Mouse (Mus musculus) liver, embryonic 13.5 days (tissue): ENCODE data around the gene Clstn1. TPM values are rescaled to one million over a fixed set of nuclear protein-coding genes. Genes with fewer than 3 reads are reported as not detected.

Experiments
- ATAC-seq: fragments of 200-750 bp; cut with Nextera tagmentation; 2 replicates; pipeline ENCODE4 v1.8.0; 2017; ENCODE audit warnings: low read depth, mild to moderate bottlenecking, moderate number of reproducible peaks, moderate library complexity
- DNase-seq: peaks from one replicate; pipeline ENCODE4 v3.0.0; 2022
- H3K27ac ChIP-seq: fragments of 300-500 bp; sonication (generic); 2 replicates; pipeline ENCODE4 v1.5.1; 2015; ENCODE audit warnings: moderate library complexity, mild to moderate bottlenecking, inconsistent platforms
- H3K27me3 ChIP-seq: fragments of 300-500 bp; sonication (generic); 2 replicates; pipeline ENCODE4 v1.6.1; 2015; ENCODE audit warnings: mild to moderate bottlenecking, inconsistent platforms
- H3K36me3 ChIP-seq: fragments of 300-500 bp; sonication (generic); 2 replicates; pipeline ENCODE4 v1.6.1; 2015; ENCODE audit warnings: mild to moderate bottlenecking, inconsistent platforms
- H3K4me1 ChIP-seq: fragments of 300-500 bp; sonication (generic); replicated peaks from 2 replicates; pipeline ENCODE4 v1.6.1; 2015; ENCODE audit warnings: inconsistent platforms
- H3K4me2 ChIP-seq: fragments of 300-500 bp; sonication (generic); 2 replicates; pipeline ENCODE4 v1.6.1; 2015; ENCODE audit warnings: inconsistent platforms, mild to moderate bottlenecking, moderate library complexity
- H3K4me3 ChIP-seq: fragments of 300-500 bp; sonication (generic); replicated peaks from 2 replicates; pipeline ENCODE4 v1.5.1; 2015; ENCODE audit warnings: mild to moderate bottlenecking, inconsistent platforms
- H3K9ac ChIP-seq: fragments of 300-500 bp; sonication (generic); 2 replicates; pipeline ENCODE4 v1.6.1; 2015; ENCODE audit warnings: mild to moderate bottlenecking, inconsistent platforms
- H3K9me3 ChIP-seq: fragments of 300-500 bp; sonication (generic); replicated peaks from 2 replicates; pipeline ENCODE4 v1.6.1; 2016; ENCODE audit warnings: inconsistent platforms
- WGBS: fragments of 180-500 bp; shearing (Covaris S2); methylation state at CpG from one replicate; pipeline ENCODE4 v1.1.7; 2015; ENCODE audit not compliant: insufficient replicate concordance; 5-methylcytosine and 5-hydroxymethylcytosine counted together
- polyA plus RNA-seq: library from polyadenylated mRNA; unstranded; fragments of >200 nt; fragmentation: Nextera tagmentation; extraction: Ambion mirVana; gene quantifications from 2 replicates; pipeline ENCODE4 v1.2.1, GENCODE M21; 2015

Clstn1 gene
- polyA plus RNA-seq, 1 experiment from 2014 or later: 2.6 TPM

DNA sequence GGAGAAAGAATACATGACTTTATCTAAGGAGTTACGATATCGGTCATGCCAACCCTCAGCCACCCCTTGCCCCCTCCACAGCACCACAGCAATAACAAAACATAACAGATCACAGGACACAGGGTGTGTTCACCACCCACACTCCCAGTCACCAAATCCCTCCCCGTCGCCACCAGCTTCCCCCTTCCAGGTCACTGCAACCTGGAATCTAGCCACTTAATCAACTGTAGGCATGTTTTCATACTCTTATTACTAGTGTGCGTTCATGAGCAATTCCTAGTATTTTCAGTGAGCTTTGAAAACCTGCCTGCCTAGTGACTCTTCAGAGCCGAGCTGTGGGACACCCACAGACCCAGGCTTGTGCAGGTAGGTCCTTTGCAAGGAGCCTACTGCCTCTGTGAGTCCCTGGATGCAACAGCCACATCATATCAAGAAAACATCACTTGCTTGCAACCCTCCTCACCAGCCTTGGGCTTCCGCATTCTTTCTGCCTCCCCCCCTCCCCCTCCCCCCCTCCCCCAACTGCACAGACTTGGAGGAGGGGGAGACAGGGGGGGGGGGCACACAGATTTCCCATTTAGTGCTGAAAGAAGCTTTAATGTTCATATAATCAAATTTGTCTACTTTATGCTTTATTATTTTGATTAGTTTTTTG is 77.7 kb downstream of the Clstn1 start:
- Histone ChIP-seq H3K4me2 (no peak overlapping the region), H3K9ac (no peak overlapping the region), H3K9me3 (no peaks in the 10 kb centered on the region), H3K4me3 (no peak overlapping the region), H3K4me1 (peaks cover 41% of the 10 kb centered on the region), H3K27me3 (no peaks in the 10 kb centered on the region), H3K36me3 (no peaks in the 10 kb centered on the region), H3K27ac (no peak overlapping the region)
- 55% methylated on average over 7 of the region's 7 CpGs for WGBS
- DNase-seq (no peak), ATAC-seq (no peak)

GRCm38 (mm10) chr4:149665016-149665691 is 78.9 kb downstream of the Clstn1 start:
- peaks cover 36% of the 10 kb centered on the region for H3K4me1 ChIP-seq
- H3K4me2 ChIP-seq: no peak overlapping the region
- H3K9me3 ChIP-seq: no peaks in the 10 kb centered on the region
- H3K9ac ChIP-seq: no peak overlapping the region
- no peaks in the 10 kb centered on the region for H3K27me3 ChIP-seq
- H3K36me3 ChIP-seq: no peaks in the 10 kb centered on the region
- whole genome bisulfite sequencing: 33% methylated on average over 6 of the region's 6 CpGs
- ATAC-seq: no peak
- H3K4me3 ChIP-seq: no peak overlapping the region
- peak overlapping the region; percentile 21; the same call in 1 of the 2 replicates for H3K27ac ChIP-seq
- DNase-seq: no peak

DNA sequence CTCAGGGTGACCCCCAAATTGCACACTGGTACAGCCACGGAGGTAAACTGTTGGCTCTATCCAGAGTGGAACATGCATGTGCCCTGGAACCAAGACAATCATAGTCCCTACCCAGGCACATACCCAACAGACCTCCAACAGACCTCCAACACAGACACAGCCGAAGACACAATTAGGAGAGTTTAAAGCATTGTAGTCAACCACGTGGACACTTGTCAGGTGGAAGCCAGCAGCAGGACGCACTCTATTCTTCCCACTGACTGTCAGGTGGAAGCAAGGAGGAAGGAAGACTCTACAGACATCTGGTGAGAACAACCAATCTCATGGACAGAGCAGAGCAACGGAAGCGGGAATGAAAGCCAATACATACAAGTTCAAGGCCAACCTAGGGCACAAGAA is 79.4 kb downstream of the Clstn1 start:
- 61% methylated on average over 6 of the region's 6 CpGs for WGBS

DNA sequence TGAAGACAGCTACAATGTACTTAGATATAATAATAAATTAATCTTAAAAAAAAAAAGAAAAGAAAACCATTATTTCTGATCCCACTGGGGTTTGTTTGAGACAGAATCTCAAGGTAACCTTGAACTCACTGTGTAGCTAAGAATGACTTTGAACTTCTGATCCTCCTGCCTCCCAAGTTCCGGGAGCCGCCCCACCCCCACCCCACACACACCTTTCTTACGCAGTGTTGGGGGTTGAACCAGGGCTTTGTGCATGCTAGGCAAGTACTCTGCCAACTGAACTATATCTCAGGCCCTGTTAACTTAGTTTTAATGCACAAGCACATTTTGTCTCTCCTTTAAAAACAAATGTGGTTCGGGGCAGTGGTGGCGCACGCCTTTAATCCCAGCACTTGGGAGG is 84.9 kb downstream of the Clstn1 start:
- H3K4me3 ChIP-seq: no peak overlapping the region
- H3K4me1 ChIP-seq: peaks cover 12% of the 10 kb centered on the region
- ATAC-seq (no peak), DNase-seq (no peak)
- no peak overlapping the region for H3K4me2 ChIP-seq
- no peak overlapping the region for H3K27ac ChIP-seq
- H3K9me3 ChIP-seq: no peaks in the 10 kb centered on the region
- peaks cover 20% of the 10 kb centered on the region for H3K27me3 ChIP-seq
- peaks cover 6% of the 10 kb centered on the region; the same call in 1 of the 2 replicates for H3K36me3 ChIP-seq
- WGBS: 89% methylated on average over 6 of the region's 6 CpGs
- H3K9ac ChIP-seq: no peak overlapping the region

More for the DNA sequence above, 79.4 kb downstream of the Clstn1 start:
- H3K36me3 ChIP-seq: no peaks in the 10 kb centered on the region
- H3K4me1 ChIP-seq: peaks cover 33% of the 10 kb centered on the region
- no peak overlapping the region for H3K4me2 ChIP-seq
- no peak overlapping the region for H3K4me3 ChIP-seq
- H3K9me3 ChIP-seq: no peaks in the 10 kb centered on the region
- no peak for DNase-seq
- no peaks in the 10 kb centered on the region for H3K27me3 ChIP-seq
- peak overlapping the region; percentile 21; the same call in 1 of the 2 replicates for H3K27ac ChIP-seq
- H3K9ac ChIP-seq: no peak overlapping the region
- no peak for ATAC-seq

DNA sequence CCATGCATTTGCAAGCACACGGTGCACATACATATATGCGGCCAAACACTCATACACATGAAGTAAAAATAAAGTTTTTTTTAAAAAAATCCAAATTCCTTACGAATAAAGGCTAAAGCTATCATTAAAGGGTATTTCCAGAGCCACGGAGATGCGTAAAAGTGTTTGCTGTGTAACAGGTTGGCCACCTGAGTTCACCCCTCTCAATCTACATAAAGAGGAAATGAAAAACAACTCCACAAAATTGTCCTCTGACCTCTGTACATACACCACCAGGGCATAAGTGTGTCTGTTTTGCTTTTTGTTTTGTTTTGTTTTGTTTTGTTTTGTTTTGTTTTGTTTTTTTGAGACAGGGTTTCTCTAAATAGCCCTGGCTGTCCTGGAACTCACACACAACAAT is 86.5 kb downstream of the Clstn1 start:
- H3K4me3 ChIP-seq: no peak overlapping the region
- H3K4me1 ChIP-seq: peaks cover 16% of the 10 kb centered on the region
- peaks cover 20% of the 10 kb centered on the region for H3K27me3 ChIP-seq
- ATAC-seq: no peak
- no peak overlapping the region for H3K4me2 ChIP-seq
- no peak overlapping the region for H3K9ac ChIP-seq
- no peaks in the 10 kb centered on the region for H3K9me3 ChIP-seq
- 84% methylated on average over 5 of the region's 5 CpGs for WGBS
- DNase-seq: no peak
- H3K27ac ChIP-seq: no peak overlapping the region
- H3K36me3 ChIP-seq: peaks cover 6% of the 10 kb centered on the region; the same call in 1 of the 2 replicates

- Histone ChIP-seq H3K9me3 (no peaks in the 10 kb centered on the region), H3K27ac (no peak overlapping the region), H3K4me3 (peak overlapping the region; percentile 60), H3K27me3 (peaks cover 20% of the 10 kb centered on the region), H3K36me3 (peaks cover 6% of the 10 kb centered on the region; the same call in 1 of the 2 replicates), H3K4me1 (peaks cover 16% of the 10 kb centered on the region), H3K4me2 (peak overlapping the region; percentile 86), H3K9ac (no peak overlapping the region)
- 53% methylated on average over 8 of the region's 8 CpGs for WGBS
- ATAC-seq: no peak
- no peak for DNase-seq
These were observed 88.6 kb downstream of the Clstn1 start for GRCm38 (mm10) chr4:149674814-149675377.

- Histone ChIP-seq H3K27me3 (peaks cover 20% of the 10 kb centered on the region), H3K27ac (no peak overlapping the region), H3K4me2 (peak overlapping the region; percentile 86), H3K9ac (peak overlapping the region; percentile 61), H3K4me3 (peak overlapping the region; percentile 60), H3K4me1 (peaks cover 16% of the 10 kb centered on the region), H3K36me3 (peaks cover 6% of the 10 kb centered on the region; the same call in 1 of the 2 replicates), H3K9me3 (no peaks in the 10 kb centered on the region)
- peak; percentile 78 for DNase-seq
- ATAC-seq: peak; percentile 95
- WGBS: 13% methylated on average over 57 of the region's 60 CpGs
These were observed 89.4 kb downstream of the Clstn1 start for GRCm38 (mm10) chr4:149675378-149676261.

DNA sequence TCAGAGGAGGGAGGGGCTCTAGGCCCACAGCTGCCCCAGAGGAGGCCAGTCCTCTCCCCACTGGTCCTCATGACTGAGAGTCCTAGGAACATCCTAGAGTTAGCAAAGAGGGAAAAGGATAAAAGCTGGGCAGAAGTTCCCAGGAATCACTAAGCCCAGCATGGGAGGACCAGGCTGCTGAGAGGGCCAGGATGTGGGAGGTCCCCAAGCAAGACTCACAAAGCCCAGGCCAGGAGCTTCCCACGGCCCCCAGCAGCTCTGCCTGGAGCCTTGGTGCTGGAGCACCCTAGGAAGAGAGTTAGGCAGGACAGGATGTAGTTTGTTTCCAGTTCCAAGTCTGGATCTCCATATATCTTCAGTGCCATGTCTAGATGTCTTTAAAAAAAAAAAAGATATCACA is 91.7 kb downstream of the Clstn1 start:
- H3K36me3 ChIP-seq: no peaks in the 10 kb centered on the region
- no peaks in the 10 kb centered on the region for H3K9me3 ChIP-seq
- H3K27me3 ChIP-seq: peaks cover 20% of the 10 kb centered on the region
- WGBS: 43% methylated on average over 1 of the region's 1 CpGs
- ATAC-seq: no peak
- no peak overlapping the region for H3K9ac ChIP-seq
- peaks cover 16% of the 10 kb centered on the region for H3K4me1 ChIP-seq
- DNase-seq: no peak
- no peak overlapping the region for H3K27ac ChIP-seq
- H3K4me3 ChIP-seq: no peak overlapping the region
- H3K4me2 ChIP-seq: no peak overlapping the region

GRCm38 (mm10) chr4:149679056-149679770 is 92.9 kb downstream of the Clstn1 start:
- Histone ChIP-seq H3K27ac (no peak overlapping the region), H3K4me3 (no peak overlapping the region), H3K9ac (no peak overlapping the region), H3K36me3 (no peaks in the 10 kb centered on the region), H3K4me1 (peaks cover 16% of the 10 kb centered on the region), H3K9me3 (no peaks in the 10 kb centered on the region), H3K4me2 (no peak overlapping the region), H3K27me3 (peaks cover 16% of the 10 kb centered on the region)
- 65% methylated on average over 11 of the region's 11 CpGs for WGBS
- DNase-seq (no peak), ATAC-seq (no peak)

DNA sequence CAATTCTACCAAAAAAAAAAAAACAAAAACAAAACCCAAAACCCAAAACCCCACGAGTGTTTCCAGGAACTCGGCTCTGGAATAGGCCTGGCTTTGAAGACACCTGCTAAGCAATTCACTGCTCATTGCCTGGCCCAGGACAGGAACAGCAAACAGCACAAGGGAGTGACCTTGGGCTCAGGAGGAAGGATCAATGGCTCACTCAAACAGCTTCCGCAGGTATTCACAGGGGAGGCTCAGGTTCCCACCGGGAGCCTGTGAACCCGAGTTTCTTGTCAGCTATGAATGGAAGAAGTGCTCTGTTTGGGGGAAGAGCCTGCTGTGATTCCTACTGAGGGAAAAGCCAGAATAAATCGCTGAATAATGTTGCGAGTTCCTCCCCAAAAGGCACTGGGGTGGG is 97.6 kb downstream of the Clstn1 start:
- DNase-seq (no peak), ATAC-seq (no peak)
- H3K9me3 ChIP-seq: no peaks in the 10 kb centered on the region
- H3K4me3 ChIP-seq: no peak overlapping the region
- H3K36me3 ChIP-seq: no peaks in the 10 kb centered on the region
- no peak overlapping the region for H3K4me2 ChIP-seq
- H3K4me1 ChIP-seq: no peaks in the 10 kb centered on the region
- H3K27me3 ChIP-seq: no peaks in the 10 kb centered on the region
- no peak overlapping the region for H3K27ac ChIP-seq
- WGBS: 42% methylated on average over 7 of the region's 7 CpGs
- no peak overlapping the region for H3K9ac ChIP-seq
